Mouse (Mus musculus) testis, postnatal 10 days (tissue): Measurements from ENCODE around the gene Cadm2.

Experiments used
- DNase-seq: peaks from one replicate; pipeline ENCODE4 v3.0.0; 2021; ENCODE audit warnings: low spot score

The Cadm2 gene

GRCm38 (mm10) chr16:67124811-67125210 lies 495.9 kb downstream of the Cadm2 start:
- DNase-seq: no peak

- DNase-seq: no peak
Measured at GRCm38 (mm10) chr16:67122532-67122931, 498.2 kb downstream of the Cadm2 start.

GRCm38 (mm10) chr16:67121781-67122180 lies 498.9 kb downstream of the Cadm2 start:
- no peak for DNase-seq

- DNase-seq: no peak
Measured at GRCm38 (mm10) chr16:67106478-67107061, 514.1 kb downstream of the Cadm2 start.

- DNase-seq: no peak
Measured at GRCm38 (mm10) chr16:67096706-67097105, 524.0 kb downstream of the Cadm2 start.

GRCm38 (mm10) chr16:67095916-67096315 lies 524.8 kb downstream of the Cadm2 start:
- no peak for DNase-seq

GRCm38 (mm10) chr16:67089747-67090146 lies 531.0 kb downstream of the Cadm2 start:
- DNase-seq: no peak

GRCm38 (mm10) chr16:67079318-67079717 lies 541.4 kb downstream of the Cadm2 start:
- DNase-seq: no peak

- no peak for DNase-seq
Measured at GRCm38 (mm10) chr16:67076169-67076895, 544.4 kb downstream of the Cadm2 start.

GRCm38 (mm10) chr16:67068461-67068860 lies 552.2 kb downstream of the Cadm2 start:
- DNase-seq: no peak

- no peak for DNase-seq
Measured at GRCm38 (mm10) chr16:67030918-67031317, 589.8 kb downstream of the Cadm2 start.

- DNase-seq: no peak
Measured at GRCm38 (mm10) chr16:67019856-67020255, 600.9 kb downstream of the Cadm2 start.

- no peak for DNase-seq
Measured at GRCm38 (mm10) chr16:67017710-67018109, 603.0 kb downstream of the Cadm2 start.

GRCm38 (mm10) chr16:67003161-67003560 lies 617.5 kb downstream of the Cadm2 start:
- no peak for DNase-seq

GRCm38 (mm10) chr16:67001707-67002106 lies 619.0 kb downstream of the Cadm2 start:
- no peak for DNase-seq

- no peak for DNase-seq
Measured at GRCm38 (mm10) chr16:66997461-66997860, 623.2 kb downstream of the Cadm2 start.

GRCm38 (mm10) chr16:66987741-66988140 lies 633.0 kb downstream of the Cadm2 start:
- DNase-seq: no peak

GRCm38 (mm10) chr16:66986879-66987278 lies 633.8 kb downstream of the Cadm2 start:
- DNase-seq: no peak

- no peak for DNase-seq
Measured at GRCm38 (mm10) chr16:66970912-66971311, 649.8 kb downstream of the Cadm2 start.

GRCm38 (mm10) chr16:66969520-66970144 lies 651.1 kb downstream of the Cadm2 start:
- DNase-seq: no peak

GRCm38 (mm10) chr16:66968336-66968735 lies 652.4 kb downstream of the Cadm2 start:
- DNase-seq: no peak

GRCm38 (mm10) chr16:66967686-66968085 lies 653.0 kb downstream of the Cadm2 start:
- no peak for DNase-seq

GRCm38 (mm10) chr16:66959146-66959545 lies 661.6 kb downstream of the Cadm2 start:
- DNase-seq: no peak
